8 mouse cellular contexts compared by ENCODE assay signal in the genomic region with DNA sequence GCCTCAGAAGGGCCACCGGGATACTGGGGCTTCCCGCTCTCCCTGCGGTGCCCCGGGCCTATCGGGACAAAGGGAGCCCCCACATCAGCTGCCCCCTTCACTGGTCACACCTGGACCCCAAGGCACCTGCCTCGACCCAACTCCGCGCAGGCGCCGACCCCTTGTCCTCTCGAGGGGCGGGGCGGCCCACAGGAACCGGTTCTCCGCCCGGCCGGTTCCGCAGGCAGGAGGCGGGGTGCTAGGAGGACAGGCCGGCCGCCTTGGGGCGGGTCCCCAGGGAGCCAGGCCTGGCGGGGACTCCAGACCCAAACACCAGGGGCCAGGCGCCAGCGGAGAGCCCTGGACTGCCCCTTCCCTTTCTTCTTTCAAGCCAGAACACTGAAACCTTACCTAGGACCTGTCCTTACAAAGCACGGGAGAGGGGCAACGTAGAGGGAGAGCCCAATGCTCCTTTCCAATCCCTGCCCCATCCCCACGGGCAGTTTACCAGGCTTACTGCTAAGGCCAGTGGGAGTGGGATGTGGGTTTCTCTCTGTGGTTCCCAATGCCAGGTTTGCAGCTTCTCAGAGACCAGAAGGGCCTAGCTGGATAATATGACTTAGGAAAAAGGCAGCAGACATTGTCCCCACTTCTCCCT. TPM values are rescaled to one million over a fixed set of nuclear protein-coding genes. Genes with fewer than 3 reads are reported as not detected.
DNase-seq lines count a peak whose midpoint lies in the region; ATAC-seq lines count a peak whose summit lies in the region.

No protein-coding gene starts in this region.

- H3K27me3 ChIP-seq in forebrain, embryonic 12.5 days = peaks cover 13% of the 10 kb centered on the region; the same call in 1 of the 2 replicates

- DNase-seq in layer of hippocampus, postnatal 10 days (ENCODE audit: low spot score in 2 of 2) = peak; percentile 40 to 61
- no peak for DNase-seq in layer of hippocampus, adult 9-10 months (ENCODE audit: low spot score)
- DNase-seq in heart, postnatal 14 days = peak; percentile 87 to 89
- DNase-seq in kidney, postnatal 36 days = peak; percentile 95 to 97
- peak; percentile 49 for DNase-seq in skeletal muscle tissue, adult 2 months (ENCODE audit: low read depth, low spot score)
- DNase-seq in cerebellum, adult 11 months = no peak

- ATAC-seq in forebrain, embryonic 12.5 days (ENCODE audit: low FRiP score) = no peak
- ATAC-seq in megakaryocyte, adult 5-6 weeks (ENCODE audit: poor library complexity, severe bottlenecking) = peak; percentile 85

- peak overlapping the region; percentile 62 for H3K4me2 ChIP-seq in forebrain, embryonic 12.5 days

- intact Hi-C loops in heart, postnatal 14 days (cut with DNase I) = no loop called here

- peaks cover 77% of the 10 kb centered on the region for H3K4me1 ChIP-seq in forebrain, embryonic 12.5 days

- WGBS in forebrain, embryonic 12.5 days = 10% methylated on average over 28 of the region's 28 CpGs

- H3K9me3 ChIP-seq in forebrain, embryonic 12.5 days = no peaks in the 10 kb centered on the region

- H3K27ac ChIP-seq in forebrain, embryonic 12.5 days = no peak overlapping the region

- H3K9ac ChIP-seq in forebrain, embryonic 12.5 days = peak overlapping the region; percentile 56

- no peaks in the 10 kb centered on the region for H3K36me3 ChIP-seq in forebrain, embryonic 12.5 days (replicated peaks)

- peak overlapping the region; percentile 31 for H3K4me3 ChIP-seq in forebrain, embryonic 12.5 days (replicated peaks)

RNA-seq across cellular contexts. Expression of a gene that starts 5.9 kb away (rescaled TPM):
- 10 to 100 TPM in 1 of 2 experiments, 1 to 10 TPM in 1; 9.2 to 10.3 TPM for total RNA-seq in layer of hippocampus, postnatal 10 days (2021)
- polyA plus RNA-seq in forebrain, embryonic 12.5 days (2016; fragmentation: Nextera tagmentation; extraction: Ambion mirVana) = 13.1 and 13.3 TPM in 2 replicates
- 10 to 100 TPM; 22.3 to 23.9 TPM for total RNA-seq in heart, postnatal 14 days (2021)
- total RNA-seq in megakaryocyte, adult 5-6 weeks (2015) = 0.76 and 1.3 TPM in 2 replicates
- total RNA-seq in megakaryocyte, adult 5-6 weeks (2017) = 0.24 and 0.70 TPM in 2 replicates

RNA-seq across cellular contexts. Expression of a gene that starts 54.9 kb away (rescaled TPM):
- total RNA-seq in layer of hippocampus, postnatal 10 days (2021) = 1 to 10 TPM; 5.3 to 7.3 TPM
- polyA plus RNA-seq in forebrain, embryonic 12.5 days (2016; fragmentation: Nextera tagmentation; extraction: Ambion mirVana) = 2.5 and 2.6 TPM in 2 replicates
- total RNA-seq in heart, postnatal 14 days (2021) = under 1 TPM; 0.49 to 0.67 TPM
- total RNA-seq in megakaryocyte, adult 5-6 weeks (2015) = not detected in 2 replicates
- not detected in 2 replicates for total RNA-seq in megakaryocyte, adult 5-6 weeks (2017)

Comparison
In these comparisons a context has a peak if more than half of its experiments do, and no peak if none do; other contexts are left out.
1. DNase-seq: peak in layer of hippocampus, postnatal 10 days (2 of 2), heart, postnatal 14 days (2 of 2), kidney, postnatal 36 days (2 of 2) and skeletal muscle tissue, adult 2 months (single experiment); none in layer of hippocampus, adult 9-10 months (single experiment) and cerebellum, adult 11 months (single experiment).
2. RNA of a gene that starts 5.9 kb away (total RNA-seq): 22.3 to 23.9 TPM in heart, postnatal 14 days and 9.2 to 10.3 TPM in layer of hippocampus, postnatal 10 days; 0.24 to 1.3 TPM in megakaryocyte, adult 5-6 weeks; every median in the first group is over 4 times any median in the second.